Mouse (Mus musculus) brain, adult 10 weeks (tissue): Measurements from ENCODE around the gene Ttc30a2. TPM values are rescaled to one million over a fixed set of nuclear protein-coding genes. Genes with fewer than 3 reads are reported as not detected.

Source experiments
- polyA plus RNA-seq: library from polyadenylated mRNA; stranded (reverse); fragments of 350-450 nt; fragmentation: Illumina TruSeq; extraction: RNeasy Lipid Tissue Mini Kit (QIAGEN cat#74804); gene quantifications from one replicate; pipeline ENCODE4 v1.2.3, GENCODE M21; 2015; ENCODE audit warnings: low read depth, low replicate concordance

Gene Ttc30a2
- polyA plus RNA-seq: 0.27 TPM

DNA sequence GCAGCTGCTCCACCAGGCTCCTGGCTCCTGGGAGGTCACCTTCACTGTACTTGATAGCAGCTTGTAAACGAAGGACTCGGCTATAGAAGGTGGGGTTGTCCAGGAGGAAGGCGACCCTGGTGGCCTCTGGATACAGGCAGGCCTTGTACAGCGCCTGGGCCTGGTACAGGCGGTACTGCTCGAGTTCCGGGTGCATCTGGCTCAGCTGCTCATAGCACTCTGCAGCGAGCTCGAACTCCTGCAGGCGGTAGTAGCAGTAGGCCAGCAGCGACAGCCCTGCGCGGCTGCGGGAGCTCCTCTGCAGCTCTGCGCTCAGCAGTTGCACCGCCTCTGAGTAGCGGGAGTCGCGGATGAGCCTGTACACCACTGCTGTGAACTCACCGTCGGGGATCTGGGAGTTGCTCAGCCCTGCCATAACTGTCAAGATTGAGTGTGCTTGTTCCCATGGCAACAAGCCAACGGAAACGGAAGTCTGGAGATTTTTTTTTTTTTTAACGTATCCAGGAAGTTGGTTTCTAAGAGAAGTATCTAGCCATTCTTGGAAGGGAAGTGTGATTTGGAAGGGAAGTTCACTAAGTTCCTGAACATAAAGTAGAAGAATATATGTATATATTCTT, at the start of gene Ttc30a2:
Gene Ttc30a2 (minus strand): TSS at position 419 of the 617 bp plus-strand sequence.

DNA sequence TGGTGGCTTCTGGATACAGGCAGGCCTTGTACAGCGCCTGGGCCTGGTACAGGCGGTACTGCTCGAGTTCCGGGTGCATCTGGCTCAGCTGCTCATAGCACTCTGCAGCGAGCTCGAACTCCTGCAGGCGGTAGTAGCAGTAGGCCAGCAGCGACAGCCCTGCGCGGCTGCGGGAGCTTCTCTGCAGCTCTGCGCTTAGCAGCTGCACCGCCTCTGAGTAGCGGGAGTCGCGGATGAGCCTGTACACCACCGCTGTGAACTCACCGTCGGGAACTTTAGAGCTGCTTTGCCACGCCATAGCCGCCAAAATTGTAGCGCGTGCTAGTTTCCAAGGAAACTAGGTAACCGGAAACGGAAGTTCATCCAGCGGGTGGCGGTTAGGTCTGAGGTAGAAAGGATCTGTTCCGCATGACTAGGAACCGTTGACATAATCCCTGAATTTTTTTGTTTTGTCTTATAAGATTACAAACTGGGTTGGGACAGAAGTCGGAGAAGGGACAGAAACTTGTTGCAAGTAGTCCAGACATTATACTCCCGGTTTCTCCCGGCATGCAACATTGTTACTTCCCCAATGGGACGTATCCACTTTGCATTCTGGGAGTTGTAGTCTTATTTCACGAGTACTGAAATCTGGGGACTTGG, 3.6 kb upstream of the Ttc30a2 start, which contains the start of gene Ttc30a1:
Gene Ttc30a1 (minus strand): TSS at position 528 of the 642 bp plus-strand sequence.

DNA sequence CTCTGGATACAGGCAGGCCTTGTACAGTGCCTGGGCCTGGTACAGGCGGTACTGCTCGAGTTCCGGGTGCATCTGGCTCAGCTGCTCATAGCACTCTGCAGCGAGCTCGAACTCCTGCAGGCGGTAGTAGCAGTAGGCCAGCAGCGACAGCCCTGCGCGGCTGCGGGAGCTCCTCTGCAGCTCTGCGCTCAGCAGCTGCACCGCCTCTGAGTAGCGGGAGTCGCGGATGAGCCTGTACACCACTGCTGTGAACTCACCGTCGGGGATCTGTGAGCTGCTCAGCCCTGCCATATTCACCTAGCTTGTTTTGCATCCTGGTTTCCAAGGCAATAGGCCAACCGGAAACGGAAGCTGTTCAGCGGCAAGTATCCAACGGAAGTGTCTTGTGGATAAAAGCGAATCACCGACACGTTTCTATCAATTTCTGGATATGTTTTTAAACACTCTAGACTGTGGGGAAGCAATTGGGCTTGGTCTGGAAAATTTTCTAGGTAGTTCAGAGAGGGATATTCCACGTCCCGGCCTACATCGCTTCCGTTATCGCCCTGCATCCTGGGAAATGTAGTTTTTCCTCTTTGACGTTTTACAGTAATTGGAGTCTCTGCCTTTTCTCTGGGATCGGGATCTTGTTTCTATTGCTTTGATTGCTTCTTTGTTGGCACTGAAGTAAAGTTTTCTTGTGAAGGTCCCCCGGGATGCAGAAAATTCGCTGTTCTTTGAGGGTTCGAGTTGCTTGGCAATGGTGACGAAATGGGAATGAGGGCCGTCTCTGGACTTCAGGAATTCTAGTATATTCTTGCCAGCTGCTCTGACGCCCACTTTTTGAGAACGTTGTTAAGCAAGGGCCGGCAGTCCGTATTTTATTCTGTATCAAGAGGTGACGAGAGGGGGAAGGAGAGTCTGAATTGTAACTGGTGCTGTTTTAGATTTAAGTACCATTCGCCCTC, 39.6 kb downstream of the Ttc30a2 start, which contains the start of gene Ttc30b:
Gene Ttc30b (minus strand): TSS at position 469 of the 947 bp plus-strand sequence.

Other genes starting within 250 kb of the Ttc30a2 start
- gene Agps, start 146.0 kb downstream of the Ttc30a2 start, polyA plus RNA-seq: 22.6 TPM
- gene Ttc30b, start 39.6 kb downstream of the Ttc30a2 start, polyA plus RNA-seq: 15.6 TPM
- 5.3 TPM for gene Ttc30a1, start 3.8 kb upstream of the Ttc30a2 start, polyA plus RNA-seq